8 mouse cellular contexts compared by ENCODE assay signal in genomic region chr11:73018471-73019146, GRCm38 (mm10). TPM values are rescaled to one million over a fixed set of nuclear protein-coding genes. Genes with fewer than 3 reads are reported as not detected.
A peak's percentile ranks its signal among the peaks of the same experiment; 100 is the strongest.
DNase-seq lines count a peak whose midpoint lies in the region; ATAC-seq and TF ChIP-seq lines count a peak whose summit lies in the region.

Camkk1 (plus strand) TSS chr11:73019008.

- no peak within 1 kb of the TSS for H3K27ac ChIP-seq in bone marrow, adult 2 months (ENCODE audit: control insufficient read depth, insufficient read depth, low read depth, low read length, poor library complexity)
- H3K27ac ChIP-seq in embryonic facial prominence, embryonic 14.5 days (replicated peaks; ENCODE audit: low read depth, low read length), result no peak within 1 kb of the TSS
- H3K27ac ChIP-seq in heart, embryonic 10.5 days, result peak within 1 kb of the TSS; percentile 73
- H3K27ac ChIP-seq in kidney, embryonic 14.5 days (ENCODE audit: low read depth, low read length), result no peak within 1 kb of the TSS
- H3K27ac ChIP-seq in limb, embryonic 14.5 days (replicated peaks; ENCODE audit: low read depth, low read length), result no peak within 1 kb of the TSS
- peak within 1 kb of the TSS; percentile 59 for H3K27ac ChIP-seq in midbrain, postnatal 0 days (ENCODE audit: low read depth, low read length)

- H3K36me3 ChIP-seq in embryonic facial prominence, embryonic 14.5 days (ENCODE audit: control insufficient read depth, insufficient read depth, low read length), result no peaks in the 10 kb centered on the region
- no peaks in the 10 kb centered on the region for H3K36me3 ChIP-seq in heart, embryonic 10.5 days
- no peaks in the 10 kb centered on the region for H3K36me3 ChIP-seq in kidney, embryonic 14.5 days (ENCODE audit: control insufficient read depth, insufficient read depth, low read length)
- no peaks in the 10 kb centered on the region for H3K36me3 ChIP-seq in limb, embryonic 14.5 days (ENCODE audit: control insufficient read depth, insufficient read depth, low read length)
- H3K36me3 ChIP-seq in midbrain, postnatal 0 days (ENCODE audit: insufficient read depth, low read length), result no peaks in the 10 kb centered on the region

- TF ChIP-seq POLR2A in bone marrow, adult 2 months (IDR thresholded peaks at IDR 0.05; ENCODE audit: borderline replicate concordance, control insufficient read depth, low read depth, low read length), result no peak
- no peak for TF ChIP-seq POLR2A in limb, embryonic 14.5 days (IDR thresholded peaks at IDR 0.05; ENCODE audit: borderline replicate concordance, extremely low read depth, insufficient read depth, insufficient read length)

- peak within 1 kb of the TSS; percentile 69 for H3K9ac ChIP-seq in embryonic facial prominence, embryonic 14.5 days (ENCODE audit: low read depth, low read length)
- peak within 1 kb of the TSS; percentile 62 for H3K9ac ChIP-seq in kidney, embryonic 14.5 days (ENCODE audit: low read depth, low read length)
- H3K9ac ChIP-seq in limb, embryonic 14.5 days (ENCODE audit: low read depth, low read length, severe bottlenecking), result peak within 1 kb of the TSS; percentile 62
- peak within 1 kb of the TSS; percentile 77 for H3K9ac ChIP-seq in midbrain, postnatal 0 days (replicated peaks; ENCODE audit: low read length, poor library complexity, severe bottlenecking)

- peaks cover 13% of the 10 kb centered on the region for H3K27me3 ChIP-seq in embryonic facial prominence, embryonic 14.5 days (replicated peaks; ENCODE audit: control insufficient read depth, insufficient read depth, low read length)
- peaks cover 86% of the 10 kb centered on the region for H3K27me3 ChIP-seq in heart, embryonic 10.5 days (ENCODE audit: insufficient read depth, poor library complexity, severe bottlenecking)
- peaks cover 21% of the 10 kb centered on the region for H3K27me3 ChIP-seq in kidney, embryonic 14.5 days (ENCODE audit: control insufficient read depth, insufficient read depth, low read length)
- H3K27me3 ChIP-seq in limb, embryonic 14.5 days (ENCODE audit: control insufficient read depth, insufficient read depth, low read length), result peaks cover 18% of the 10 kb centered on the region
- no peaks in the 10 kb centered on the region for H3K27me3 ChIP-seq in midbrain, postnatal 0 days (ENCODE audit: insufficient read depth, low read length)

- peaks cover 4% of the 10 kb centered on the region; the same call in 1 of the 2 replicates for H3K4me1 ChIP-seq in bone marrow, adult 2 months (ENCODE audit: control insufficient read depth, insufficient read depth, low read length)
- no peaks in the 10 kb centered on the region for H3K4me1 ChIP-seq in embryonic facial prominence, embryonic 14.5 days (ENCODE audit: control insufficient read depth, insufficient read depth, low read length)
- H3K4me1 ChIP-seq in heart, embryonic 10.5 days, result peaks cover 32% of the 10 kb centered on the region
- H3K4me1 ChIP-seq in kidney, embryonic 14.5 days (ENCODE audit: control insufficient read depth, insufficient read depth, low read length), result 0 out of 2 replicates have a peak, but pooled peaks cover 8% of the 10 kb centered on the region
- peaks cover 11% of the 10 kb centered on the region for H3K4me1 ChIP-seq in limb, embryonic 14.5 days (ENCODE audit: control insufficient read depth, insufficient read depth, low read length)
- peaks cover 6% of the 10 kb centered on the region; the same call in 1 of the 2 replicates for H3K4me1 ChIP-seq in midbrain, postnatal 0 days (ENCODE audit: insufficient read depth, low read length)

- 2% methylated on average over 57 of the region's 57 CpGs for WGBS in bone marrow, adult 2 months
- WGBS in embryonic facial prominence, embryonic 14.5 days, result 1% methylated on average over 19 of the region's 57 CpGs
- WGBS in heart, embryonic 10.5 days, result under 1% methylated on average over 57 of the region's 57 CpGs
- under 1% methylated on average over 57 of the region's 57 CpGs for WGBS in kidney, embryonic 14.5 days
- WGBS in limb, embryonic 14.5 days, result under 1% methylated on average over 47 of the region's 57 CpGs
- under 1% methylated on average over 56 of the region's 57 CpGs for WGBS in midbrain, postnatal 0 days

- H3K9me3 ChIP-seq in embryonic facial prominence, embryonic 14.5 days (ENCODE audit: control insufficient read depth, low read length), result no peaks in the 10 kb centered on the region
- no peaks in the 10 kb centered on the region for H3K9me3 ChIP-seq in heart, embryonic 10.5 days
- H3K9me3 ChIP-seq in kidney, embryonic 14.5 days (ENCODE audit: control insufficient read depth, low read length), result no peaks in the 10 kb centered on the region
- no peaks in the 10 kb centered on the region for H3K9me3 ChIP-seq in limb, embryonic 14.5 days (ENCODE audit: control insufficient read depth, low read length)
- H3K9me3 ChIP-seq in midbrain, postnatal 0 days (ENCODE audit: low read length), result no peaks in the 10 kb centered on the region

- DNase-seq in B cell, adult 2 months, result peak; percentile 82 to 83
- peak; percentile 96 for DNase-seq in embryonic facial prominence, embryonic 14.5 days (ENCODE audit: low spot score)
- DNase-seq in heart, embryonic 10.5 days (ENCODE audit: low spot score), result peak; percentile 94
- DNase-seq in limb, embryonic 14.5 days (ENCODE audit: low spot score), result peak; percentile 88
- DNase-seq in midbrain, postnatal 0 days (ENCODE audit: low spot score), result peak; percentile 93
- DNase-seq in spleen, postnatal 10 days (ENCODE audit: low spot score in 2 of 2), result peak; percentile 65 to 83

- TF ChIP-seq CTCF in bone marrow, adult 2 months (IDR thresholded peaks at IDR 0.05; ENCODE audit: control insufficient read depth, insufficient read depth, low read length), result no peak
- TF ChIP-seq CTCF in midbrain, postnatal 0 days (IDR thresholded peaks at IDR 0.05), result no peak

- H3K4me3 ChIP-seq in bone marrow, adult 2 months (replicated peaks; ENCODE audit: control insufficient read depth, low read depth, low read length), result peak within 1 kb of the TSS; percentile 56
- H3K4me3 ChIP-seq in embryonic facial prominence, embryonic 14.5 days (ENCODE audit: low read depth, low read length), result peak within 1 kb of the TSS; percentile 72
- peak within 1 kb of the TSS; percentile 79 for H3K4me3 ChIP-seq in heart, embryonic 10.5 days
- H3K4me3 ChIP-seq in kidney, embryonic 14.5 days (ENCODE audit: low read length), result peak within 1 kb of the TSS; percentile 72
- H3K4me3 ChIP-seq in limb, embryonic 14.5 days (replicated peaks; ENCODE audit: low read length), result peak within 1 kb of the TSS; percentile 68
- H3K4me3 ChIP-seq in midbrain, postnatal 0 days (ENCODE audit: low read depth, low read length), result peak within 1 kb of the TSS; percentile 84

- ATAC-seq in embryonic facial prominence, embryonic 14.5 days (ENCODE audit: low read depth), result peak; percentile 97
- ATAC-seq in kidney, embryonic 14.5 days (ENCODE audit: low FRiP score, low TSS enrichment), result peak; percentile 97
- ATAC-seq in limb, embryonic 14.5 days (ENCODE audit: low FRiP score, low read depth), result peak; percentile 98
- peak; percentile 91 for ATAC-seq in midbrain, postnatal 0 days (ENCODE audit: low FRiP score)

- peak within 1 kb of the TSS; percentile 96 for H3K4me2 ChIP-seq in embryonic facial prominence, embryonic 14.5 days (ENCODE audit: low read depth, low read length)
- peak within 1 kb of the TSS; percentile 100 for H3K4me2 ChIP-seq in kidney, embryonic 14.5 days (replicated peaks; ENCODE audit: low read depth, low read length)
- H3K4me2 ChIP-seq in limb, embryonic 14.5 days (replicated peaks; ENCODE audit: low read depth, low read length, severe bottlenecking), result peak within 1 kb of the TSS; percentile 96
- H3K4me2 ChIP-seq in midbrain, postnatal 0 days (ENCODE audit: low read depth, low read length, poor library complexity, severe bottlenecking), result peak within 1 kb of the TSS; percentile 80

RNA-seq across cellular contexts. Expression of gene Camkk1, which starts in this region (rescaled TPM):
- 3.3 and 8.7 TPM in 2 replicates for polyA plus RNA-seq in bone marrow, adult 2 months (2011; ENCODE audit: insufficient read depth, insufficient read length, low replicate concordance, missing spikeins)
- polyA plus RNA-seq in embryonic facial prominence, embryonic 14.5 days (2014; fragmentation: Nextera tagmentation; extraction: Ambion mirVana), result 6.0 TPM in 2 replicates
- 2.2 and 3.4 TPM in 2 replicates for polyA plus RNA-seq in heart, embryonic 10.5 days (2016; fragmentation: Nextera tagmentation; extraction: Ambion mirVana)
- polyA plus RNA-seq in kidney, embryonic 14.5 days (2014; fragmentation: Nextera tagmentation; extraction: Ambion mirVana), result 2.2 and 2.8 TPM in 2 replicates
- polyA plus RNA-seq in limb, embryonic 14.5 days (2012; rRNA removed), result 11.1 and 11.4 TPM in 2 replicates
- 5.5 and 5.8 TPM in 2 replicates for polyA plus RNA-seq in limb, embryonic 14.5 days (2014; fragmentation: Nextera tagmentation; extraction: Ambion mirVana)
- 26.7 and 28.6 TPM in 2 replicates for total RNA-seq in midbrain, postnatal 0 days (2014; rRNA removed)
- polyA plus RNA-seq in midbrain, postnatal 0 days (2015; fragmentation: Nextera tagmentation; extraction: Ambion mirVana), result 27.7 and 30.2 TPM in 2 replicates

Comparison
In these comparisons a context has a peak if more than half of its experiments do, and no peak if none do; other contexts are left out.
1. H3K27ac ChIP-seq: peak in heart, embryonic 10.5 days (single experiment) and midbrain, postnatal 0 days (single experiment); none in bone marrow, adult 2 months (single experiment), embryonic facial prominence, embryonic 14.5 days (single experiment), kidney, embryonic 14.5 days (single experiment) and limb, embryonic 14.5 days (single experiment).
2. Peak in every context shown above with its lines, with median percentiles within 50 percentile points of each other: DNase-seq, H3K4me3 ChIP-seq, ATAC-seq, H3K4me2 ChIP-seq and H3K9ac ChIP-seq.